ENCODE assay signal across 8 mouse cellular contexts in the genomic region with DNA sequence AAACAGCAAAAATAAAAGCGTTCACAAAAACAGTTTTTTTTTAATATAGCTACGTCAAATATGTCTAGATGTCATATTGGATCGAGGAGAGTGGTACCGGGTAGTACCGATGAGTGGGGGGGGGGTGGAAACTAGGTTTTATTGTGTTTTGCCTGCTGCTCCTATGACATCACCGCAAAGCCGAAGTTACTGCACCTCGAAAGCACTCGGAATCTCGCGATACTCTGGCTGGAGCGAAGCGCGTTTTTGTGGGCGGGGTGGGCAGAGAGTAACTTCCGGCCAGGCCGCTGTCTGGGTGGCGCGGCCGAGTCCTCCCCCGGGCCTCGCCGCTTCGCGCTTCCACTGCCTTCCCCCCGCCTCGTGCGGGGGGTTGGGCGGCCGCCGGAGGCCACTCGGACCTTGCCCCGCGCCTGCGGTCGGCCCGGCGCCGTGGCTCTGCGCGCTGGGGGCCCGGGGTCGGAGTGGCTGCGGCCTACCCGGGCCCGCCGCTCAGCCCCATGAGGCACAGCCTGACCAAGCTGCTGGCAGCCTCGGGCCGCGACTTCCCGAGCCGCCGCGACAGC. TPM values are rescaled to one million over a fixed set of nuclear protein-coding genes. Genes with fewer than 3 reads are reported as not detected.
DNase-seq lines count a peak whose midpoint lies in the region; ATAC-seq lines count a peak whose summit lies in the region.

Gene Crebzf, plus strand, starts transcription at position 212 of the 563 bp plus-strand sequence.

- intact Hi-C loops in heart, postnatal 14 days (cut with DNase I), result loop anchor here (1.0 to 10.0 kb wide), 2 partner anchors 34 to 298 kb away; partner anchors contain the start of genes Dlg2 and Tmem126b

- H3K36me3 ChIP-seq in forebrain, embryonic 14.5 days (ENCODE audit: control insufficient read depth, insufficient read depth, low read length), result peaks cover 6% of the 10 kb centered on the region; the same call in 1 of the 2 replicates
- H3K36me3 ChIP-seq in neural tube, embryonic 15.5 days, result no peaks in the 10 kb centered on the region

- WGBS in forebrain, embryonic 14.5 days, result under 1% methylated on average over 36 of the region's 54 CpGs
- WGBS in neural tube, embryonic 15.5 days, result under 1% methylated on average over 49 of the region's 54 CpGs

- peaks cover 9% of the 10 kb centered on the region for H3K4me1 ChIP-seq in forebrain, embryonic 14.5 days (ENCODE audit: control insufficient read depth, insufficient read depth, low read length)
- peaks cover 10% of the 10 kb centered on the region for H3K4me1 ChIP-seq in neural tube, embryonic 15.5 days

- H3K27me3 ChIP-seq in forebrain, embryonic 14.5 days (replicated peaks; ENCODE audit: control insufficient read depth, insufficient read depth, low read length), result no peaks in the 10 kb centered on the region
- H3K27me3 ChIP-seq in neural tube, embryonic 15.5 days (replicated peaks), result no peaks in the 10 kb centered on the region

- peak within 1 kb of the TSS; percentile 97 for H3K27ac ChIP-seq in forebrain, embryonic 14.5 days (ENCODE audit: low read depth, low read length)
- peak within 1 kb of the TSS; percentile 98 for H3K27ac ChIP-seq in neural tube, embryonic 15.5 days (replicated peaks)

- ATAC-seq in forebrain, embryonic 14.5 days, result peak; percentile 97
- ATAC-seq in neural tube, embryonic 15.5 days (ENCODE audit: low FRiP score), result peak; percentile 97

- peak within 1 kb of the TSS; percentile 98 for H3K4me2 ChIP-seq in forebrain, embryonic 14.5 days (ENCODE audit: low read length)
- H3K4me2 ChIP-seq in neural tube, embryonic 15.5 days, result peak within 1 kb of the TSS; percentile 81

- peak; percentile 97 for DNase-seq in ES-CJ7 (ENCODE audit: low read depth, low spot score)
- DNase-seq in cerebellum, adult 11 months, result peak; percentile 94
- peak; percentile 99 for DNase-seq in forebrain, embryonic 14.5 days (ENCODE audit: low spot score)
- peak; percentile 96 for DNase-seq in heart, postnatal 14 days
- peak; percentile 97 for DNase-seq in layer of hippocampus, adult 11-12 months (ENCODE audit: low spot score)
- peak; percentile 97 to 98 for DNase-seq in lung, adult 18-20 months
- peak; percentile 97 for DNase-seq in testis, postnatal 14 days (ENCODE audit: low spot score)

- peak within 1 kb of the TSS; percentile 99 for H3K4me3 ChIP-seq in forebrain, embryonic 14.5 days (ENCODE audit: low read depth, low read length)
- H3K4me3 ChIP-seq in neural tube, embryonic 15.5 days (replicated peaks), result peak within 1 kb of the TSS; percentile 80

- H3K9me3 ChIP-seq in forebrain, embryonic 14.5 days (replicated peaks; ENCODE audit: control insufficient read depth, low read length), result no peaks in the 10 kb centered on the region
- H3K9me3 ChIP-seq in neural tube, embryonic 15.5 days (replicated peaks), result no peaks in the 10 kb centered on the region

- peak within 1 kb of the TSS; percentile 97 for H3K9ac ChIP-seq in forebrain, embryonic 14.5 days (ENCODE audit: low read length)
- H3K9ac ChIP-seq in neural tube, embryonic 15.5 days (replicated peaks), result peak within 1 kb of the TSS; percentile 92

RNA-seq across cellular contexts. Expression of gene Crebzf, which starts in this region (rescaled TPM):
- 32.9 and 34.8 TPM in 2 replicates for polyA plus RNA-seq in forebrain, embryonic 14.5 days (2014; fragmentation: Nextera tagmentation; extraction: Ambion mirVana)
- total RNA-seq in heart, postnatal 14 days (2021), result 10 to 100 TPM; 26.1 to 27.9 TPM
- 30.2 and 33.8 TPM in 2 replicates for polyA plus RNA-seq in neural tube, embryonic 15.5 days (2015; fragmentation: Nextera tagmentation; extraction: Ambion mirVana)

Comparison
In these comparisons a context has a peak if more than half of its experiments do, and no peak if none do; other contexts are left out.
1. Peak in every context shown above with its lines: DNase-seq, ATAC-seq, H3K4me3 ChIP-seq and H3K27ac ChIP-seq.